Mouse (Mus musculus): ENCODE data around the gene Dctd. TPM values are rescaled to one million over a fixed set of nuclear protein-coding genes. Genes with fewer than 3 reads are reported as not detected.

Dctd gene
- polyA plus RNA-seq, 1 experiment from 2014 or later, result 1.9 TPM

- no peaks in the 10 kb centered on the region for H3K27me3 ChIP-seq (replicated peaks; ENCODE audit: insufficient read depth, low read length)
- no peak overlapping the region for H3K4me2 ChIP-seq (replicated peaks; ENCODE audit: low read depth, low read length)
- H3K27ac ChIP-seq (ENCODE audit: low read length), result no peak overlapping the region
- H3K9ac ChIP-seq (replicated peaks; ENCODE audit: low read depth), result no peak overlapping the region
- DNase-seq (ENCODE audit: low spot score) (peak; percentile 67), ATAC-seq (peak; percentile 72)
- TF ChIP-seq EP300 (IDR thresholded peaks at IDR 0.05) (peak; percentile 85), CTCF (IDR thresholded peaks at IDR 0.05) (no peak)
- H3K4me1 ChIP-seq (ENCODE audit: insufficient read depth, low read depth, low read length), result peaks cover 1% of the 10 kb centered on the region; the same call in 1 of the 2 replicates
- no peak overlapping the region for H3K4me3 ChIP-seq (ENCODE audit: low read depth, low read length)
- H3K36me3 ChIP-seq (ENCODE audit: insufficient read depth, low read length), result no peaks in the 10 kb centered on the region
- H3K9me3 ChIP-seq (ENCODE audit: low read length), result no peaks in the 10 kb centered on the region
- WGBS, result 38% methylated on average over 6 of the region's 6 CpGs
Observed at GRCm38 (mm10) chr8:48114591-48114990, 15.7 kb downstream of the Dctd start.

- H3K9me3 ChIP-seq (ENCODE audit: low read length), result no peaks in the 10 kb centered on the region
- TF ChIP-seq EP300 (IDR thresholded peaks at IDR 0.05) (no peak), CTCF (IDR thresholded peaks at IDR 0.05) (no peak)
- no peaks in the 10 kb centered on the region for H3K4me1 ChIP-seq (ENCODE audit: insufficient read depth, low read depth, low read length)
- H3K4me3 ChIP-seq (ENCODE audit: low read depth, low read length), result no peak overlapping the region
- H3K27ac ChIP-seq (ENCODE audit: low read length), result no peak overlapping the region
- H3K36me3 ChIP-seq (ENCODE audit: insufficient read depth, low read length), result no peaks in the 10 kb centered on the region
- WGBS, result 90% methylated on average over 1 of the region's 1 CpGs
- no peak for DNase-seq (ENCODE audit: low spot score)
- no peak overlapping the region for H3K4me2 ChIP-seq (replicated peaks; ENCODE audit: low read depth, low read length)
- no peak overlapping the region for H3K9ac ChIP-seq (replicated peaks; ENCODE audit: low read depth)
- ATAC-seq, result no peak
- H3K27me3 ChIP-seq (replicated peaks; ENCODE audit: insufficient read depth, low read length), result no peaks in the 10 kb centered on the region
Observed at GRCm38 (mm10) chr8:48122991-48123390, 24.1 kb downstream of the Dctd start.

- TF ChIP-seq EP300 (IDR thresholded peaks at IDR 0.05), result no peak
- TF ChIP-seq CTCF (IDR thresholded peaks at IDR 0.05), result no peak
- 94% methylated on average over 8 of the region's 8 CpGs for WGBS
- H3K4me2 ChIP-seq (replicated peaks; ENCODE audit: low read depth, low read length), result no peak overlapping the region
- H3K36me3 ChIP-seq (ENCODE audit: insufficient read depth, low read length), result no peaks in the 10 kb centered on the region
- no peaks in the 10 kb centered on the region for H3K4me1 ChIP-seq (ENCODE audit: insufficient read depth, low read depth, low read length)
- no peaks in the 10 kb centered on the region for H3K27me3 ChIP-seq (replicated peaks; ENCODE audit: insufficient read depth, low read length)
- no peak overlapping the region for H3K9ac ChIP-seq (replicated peaks; ENCODE audit: low read depth)
- H3K27ac ChIP-seq (ENCODE audit: low read length), result no peak overlapping the region
- H3K9me3 ChIP-seq (ENCODE audit: low read length), result no peaks in the 10 kb centered on the region
- DNase-seq (ENCODE audit: low spot score) (no peak), ATAC-seq (no peak)
- H3K4me3 ChIP-seq (ENCODE audit: low read depth, low read length), result no peak overlapping the region
Observed at GRCm38 (mm10) chr8:48124857-48125256, 26.0 kb downstream of the Dctd start.

GRCm38 (mm10) chr8:48126954-48127353 lies 28.1 kb downstream of the Dctd start:
- Histone ChIP-seq H3K4me1 (ENCODE audit: insufficient read depth, low read depth, low read length) (no peaks in the 10 kb centered on the region), H3K4me2 (replicated peaks; ENCODE audit: low read depth, low read length) (no peak overlapping the region), H3K9ac (replicated peaks; ENCODE audit: low read depth) (no peak overlapping the region), H3K9me3 (ENCODE audit: low read length) (no peaks in the 10 kb centered on the region), H3K4me3 (ENCODE audit: low read depth, low read length) (no peak overlapping the region), H3K27me3 (replicated peaks; ENCODE audit: insufficient read depth, low read length) (no peaks in the 10 kb centered on the region), H3K36me3 (ENCODE audit: insufficient read depth, low read length) (no peaks in the 10 kb centered on the region), H3K27ac (ENCODE audit: low read length) (no peak overlapping the region)
- TF ChIP-seq EP300 (IDR thresholded peaks at IDR 0.05), result no peak
- no peak for TF ChIP-seq CTCF (IDR thresholded peaks at IDR 0.05)
- DNase-seq (ENCODE audit: low spot score), result no peak
- WGBS, result 88% methylated on average over 12 of the region's 13 CpGs
- no peak for ATAC-seq

- ATAC-seq (no peak), DNase-seq (ENCODE audit: low spot score) (no peak)
- Histone ChIP-seq H3K9me3 (ENCODE audit: low read length) (no peaks in the 10 kb centered on the region), H3K9ac (replicated peaks; ENCODE audit: low read depth) (no peak overlapping the region), H3K4me2 (replicated peaks; ENCODE audit: low read depth, low read length) (no peak overlapping the region), H3K27me3 (replicated peaks; ENCODE audit: insufficient read depth, low read length) (no peaks in the 10 kb centered on the region), H3K27ac (ENCODE audit: low read length) (no peak overlapping the region), H3K4me3 (ENCODE audit: low read depth, low read length) (no peak overlapping the region), H3K36me3 (ENCODE audit: insufficient read depth, low read length) (no peaks in the 10 kb centered on the region), H3K4me1 (ENCODE audit: insufficient read depth, low read depth, low read length) (no peaks in the 10 kb centered on the region)
- WGBS, result 69% methylated on average over 8 of the region's 8 CpGs
- TF ChIP-seq CTCF (IDR thresholded peaks at IDR 0.05) (no peak), EP300 (IDR thresholded peaks at IDR 0.05) (no peak)
Observed at GRCm38 (mm10) chr8:48130266-48130665, 31.4 kb downstream of the Dctd start.

- Histone ChIP-seq H3K27me3 (replicated peaks; ENCODE audit: insufficient read depth, low read length) (no peaks in the 10 kb centered on the region), H3K9me3 (ENCODE audit: low read length) (no peaks in the 10 kb centered on the region), H3K9ac (replicated peaks; ENCODE audit: low read depth) (no peak overlapping the region), H3K27ac (ENCODE audit: low read length) (no peak overlapping the region), H3K36me3 (ENCODE audit: insufficient read depth, low read length) (no peaks in the 10 kb centered on the region), H3K4me1 (ENCODE audit: insufficient read depth, low read depth, low read length) (no peaks in the 10 kb centered on the region), H3K4me2 (replicated peaks; ENCODE audit: low read depth, low read length) (no peak overlapping the region), H3K4me3 (ENCODE audit: low read depth, low read length) (no peak overlapping the region)
- DNase-seq (ENCODE audit: low spot score) (no peak), ATAC-seq (no peak)
- TF ChIP-seq EP300 (IDR thresholded peaks at IDR 0.05), result no peak
- TF ChIP-seq CTCF (IDR thresholded peaks at IDR 0.05), result no peak
- 77% methylated on average over 5 of the region's 5 CpGs for WGBS
Observed at GRCm38 (mm10) chr8:48133321-48133720, 34.4 kb downstream of the Dctd start.
